Mouse (Mus musculus) forebrain, embryonic 13.5 days (tissue): Measurements from ENCODE around the gene Tmc5. TPM values are rescaled to one million over a fixed set of nuclear protein-coding genes. Genes with fewer than 3 reads are reported as not detected.

Source experiments
- ATAC-seq: fragments of 200-750 bp; cut with Nextera tagmentation; 2 replicates; pipeline ENCODE4 v1.8.0; 2017
- H3K27ac ChIP-seq: fragments of 300-500 bp; sonication (generic); 2 replicates; pipeline ENCODE4 v1.5.1; 2015; ENCODE audit warnings: inconsistent platforms, mild to moderate bottlenecking, moderate library complexity
- H3K27me3 ChIP-seq: fragments of 300-500 bp; sonication (generic); 2 replicates; pipeline ENCODE4 v1.6.1; 2015; ENCODE audit warnings: mild to moderate bottlenecking, inconsistent platforms
- H3K36me3 ChIP-seq: fragments of 300-500 bp; sonication (generic); 2 replicates; pipeline ENCODE4 v1.6.1; 2015; ENCODE audit warnings: mild to moderate bottlenecking, inconsistent platforms; ENCODE audit not compliant: poor library complexity, severe bottlenecking
- H3K4me1 ChIP-seq: fragments of 300-500 bp; sonication (generic); 2 replicates; pipeline ENCODE4 v1.6.1; 2015; ENCODE audit warnings: inconsistent platforms
- H3K4me2 ChIP-seq: fragments of 300-500 bp; sonication (generic); 2 replicates; pipeline ENCODE4 v1.6.1; 2015; ENCODE audit warnings: inconsistent platforms, mild to moderate bottlenecking, moderate library complexity
- H3K4me3 ChIP-seq: fragments of 300-500 bp; sonication (generic); 2 replicates; pipeline ENCODE4 v1.5.1; 2015; ENCODE audit warnings: mild to moderate bottlenecking, inconsistent platforms
- H3K9ac ChIP-seq: fragments of 300-500 bp; sonication (generic); 2 replicates; pipeline ENCODE4 v1.6.1; 2015; ENCODE audit warnings: mild to moderate bottlenecking, inconsistent platforms
- H3K9me3 ChIP-seq: fragments of 300-500 bp; sonication (generic); replicated peaks from 2 replicates; pipeline ENCODE4 v1.6.1; 2016; ENCODE audit warnings: inconsistent platforms
- WGBS: fragments of 180-500 bp; shearing (Covaris S2); methylation state at CpG from one replicate; pipeline ENCODE4 v1.1.7; 2015; 5-methylcytosine and 5-hydroxymethylcytosine counted together
- polyA plus RNA-seq: library from polyadenylated mRNA; unstranded; fragments of >200 nt; fragmentation: Nextera tagmentation; extraction: Ambion mirVana; gene quantifications from 2 replicates; pipeline ENCODE4 v1.2.1, GENCODE M21; 2015

The Tmc5 gene
- polyA plus RNA-seq, 1 experiment from 2014 or later: 0.28 TPM

DNA sequence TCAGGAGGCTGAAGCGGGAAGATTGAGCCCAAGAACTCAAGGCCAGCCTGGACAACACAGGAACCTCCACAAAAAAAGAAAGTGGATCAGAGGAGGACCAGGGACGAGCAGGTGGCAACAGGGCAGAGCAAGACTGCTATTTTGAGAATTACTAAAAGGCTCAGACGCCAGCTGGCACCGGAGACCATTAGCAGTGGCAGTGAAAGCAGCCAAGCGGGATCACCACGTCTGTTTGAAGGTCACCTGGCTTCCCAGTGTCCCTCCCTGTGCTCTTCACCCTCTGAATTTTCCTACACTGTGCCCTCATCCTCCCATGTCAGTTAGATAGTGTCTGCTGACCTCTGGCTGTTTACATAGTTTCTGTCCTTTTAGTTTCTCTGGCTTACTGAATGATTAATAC, 11.2 kb upstream of the Tmc5 start:
- H3K4me1 ChIP-seq: peaks cover 35% of the 10 kb centered on the region
- no peak for ATAC-seq
- H3K4me2 ChIP-seq: no peak overlapping the region
- no peaks in the 10 kb centered on the region for H3K27me3 ChIP-seq
- H3K4me3 ChIP-seq: no peak overlapping the region
- 69% methylated on average over 6 of the region's 6 CpGs for WGBS
- H3K9ac ChIP-seq: no peak overlapping the region
- peaks cover 2% of the 10 kb centered on the region; the same call in 1 of the 2 replicates for H3K9me3 ChIP-seq
- H3K36me3 ChIP-seq: peaks cover 8% of the 10 kb centered on the region
- H3K27ac ChIP-seq: 0 out of 2 replicates have a peak overlapping the region, but pooled peaks have one; percentile 6

DNA sequence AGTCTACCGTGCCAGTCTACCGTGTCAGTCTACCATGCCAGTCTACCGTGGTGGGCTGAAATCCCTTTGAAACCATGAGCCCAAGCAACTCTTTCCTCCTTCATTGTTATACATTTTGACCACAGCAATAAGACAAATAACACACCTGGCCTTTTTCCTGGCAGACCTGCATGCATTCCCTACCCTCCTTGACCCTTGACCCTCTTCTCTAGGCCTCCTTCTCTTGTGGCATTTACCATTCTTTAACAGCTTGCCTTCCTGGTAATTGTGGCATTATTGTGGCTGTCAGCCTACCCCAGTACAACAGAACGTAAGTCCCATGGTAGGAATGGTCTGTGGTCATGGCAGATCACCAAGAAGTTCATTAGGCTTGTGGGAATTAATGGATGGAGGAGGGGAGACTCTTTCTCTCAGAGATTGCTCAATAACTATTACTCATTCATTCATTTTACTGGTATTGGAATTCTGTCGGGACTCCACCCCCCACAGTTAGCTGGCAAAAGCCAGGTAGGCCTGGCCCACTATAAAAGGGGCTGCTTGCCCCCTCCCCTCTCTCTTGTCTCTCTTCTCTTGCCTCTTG, 6.3 kb upstream of the Tmc5 start:
- WGBS: 81% methylated on average over 5 of the region's 5 CpGs
- Histone ChIP-seq H3K9me3 (no peaks in the 10 kb centered on the region), H3K27me3 (no peaks in the 10 kb centered on the region), H3K4me1 (peaks cover 37% of the 10 kb centered on the region), H3K27ac (no peak overlapping the region), H3K36me3 (no peaks in the 10 kb centered on the region), H3K4me2 (no peak overlapping the region), H3K4me3 (no peak overlapping the region), H3K9ac (no peak overlapping the region)
- no peak for ATAC-seq

DNA sequence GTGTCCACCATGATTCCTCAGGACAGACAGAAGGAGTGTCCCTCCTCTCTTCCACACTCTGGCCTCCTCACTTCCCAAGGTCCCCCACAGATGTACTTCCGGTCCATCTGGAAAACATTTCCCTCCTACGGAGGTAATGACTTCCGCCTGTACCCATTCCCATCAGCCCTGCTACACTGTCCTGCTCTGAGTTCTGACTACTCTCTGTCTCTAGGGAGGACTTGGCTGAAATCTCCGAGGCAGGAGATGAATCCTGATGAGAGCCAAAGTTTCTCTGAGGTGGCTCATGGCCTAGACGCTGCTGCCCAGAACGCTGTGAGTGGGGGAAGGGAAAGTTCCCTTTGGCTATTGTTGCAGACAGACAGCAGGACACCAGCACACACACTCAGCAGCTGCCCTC, 5.0 kb upstream of the Tmc5 start:
- Histone ChIP-seq H3K9me3 (no peaks in the 10 kb centered on the region), H3K4me1 (peaks cover 46% of the 10 kb centered on the region), H3K9ac (no peak overlapping the region), H3K4me3 (no peak overlapping the region), H3K27ac (peak overlapping the region; percentile 97), H3K27me3 (peaks cover 7% of the 10 kb centered on the region), H3K4me2 (no peak overlapping the region), H3K36me3 (no peaks in the 10 kb centered on the region)
- WGBS: 45% methylated on average over 6 of the region's 6 CpGs
- ATAC-seq: no peak

DNA sequence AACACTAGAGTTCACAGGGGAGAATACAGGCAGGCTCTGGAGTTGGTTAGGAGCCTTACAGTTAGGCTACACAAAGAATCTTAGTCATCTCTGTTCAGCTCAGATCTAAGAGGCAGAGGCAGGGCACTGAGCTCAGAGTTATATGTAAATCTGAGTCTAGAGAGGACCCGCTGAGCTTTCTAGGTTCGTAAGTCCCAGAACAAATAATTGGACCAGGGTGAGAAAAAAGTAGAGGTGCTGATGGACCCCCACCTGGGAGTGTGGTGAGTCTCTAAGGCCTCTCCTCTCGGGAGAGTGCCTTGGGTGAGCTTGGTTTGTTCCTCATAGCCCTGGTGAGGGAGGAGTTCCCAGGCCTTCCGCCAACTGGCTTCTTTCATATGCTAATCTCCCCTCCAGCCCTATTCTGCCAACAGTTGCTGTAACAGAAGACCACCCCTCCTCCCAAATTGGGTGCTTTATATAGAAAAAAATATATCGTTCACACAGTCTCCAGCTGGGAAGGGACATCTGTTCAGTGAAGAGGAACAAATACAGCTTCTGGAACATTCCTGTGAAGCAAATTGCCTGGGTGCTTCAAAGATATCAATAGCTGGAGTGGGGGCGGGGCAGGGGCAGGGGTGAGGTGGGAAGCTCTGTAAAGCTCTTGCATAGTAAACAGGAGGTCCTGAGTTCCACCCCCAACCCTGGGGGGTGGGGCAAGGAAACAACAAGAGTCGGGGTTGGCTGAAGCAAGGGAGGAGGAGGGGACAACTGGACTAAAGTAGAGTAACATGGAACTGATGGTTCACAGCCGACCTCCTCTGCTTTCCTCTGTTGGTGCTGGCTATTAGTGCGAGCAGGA, 3.3 kb upstream of the Tmc5 start:
- H3K4me1 ChIP-seq: peaks cover 54% of the 10 kb centered on the region
- no peak overlapping the region; the same call in 1 of the 2 replicates for H3K4me3 ChIP-seq
- no peak overlapping the region for H3K9ac ChIP-seq
- peaks cover 10% of the 10 kb centered on the region for H3K27me3 ChIP-seq
- H3K36me3 ChIP-seq: no peaks in the 10 kb centered on the region
- peak overlapping the region; percentile 35 for H3K4me2 ChIP-seq
- 1% methylated on average over 9 of the region's 9 CpGs for WGBS
- peak overlapping the region; percentile 97 for H3K27ac ChIP-seq
- H3K9me3 ChIP-seq: no peaks in the 10 kb centered on the region
- peak; percentile 92 for ATAC-seq

DNA sequence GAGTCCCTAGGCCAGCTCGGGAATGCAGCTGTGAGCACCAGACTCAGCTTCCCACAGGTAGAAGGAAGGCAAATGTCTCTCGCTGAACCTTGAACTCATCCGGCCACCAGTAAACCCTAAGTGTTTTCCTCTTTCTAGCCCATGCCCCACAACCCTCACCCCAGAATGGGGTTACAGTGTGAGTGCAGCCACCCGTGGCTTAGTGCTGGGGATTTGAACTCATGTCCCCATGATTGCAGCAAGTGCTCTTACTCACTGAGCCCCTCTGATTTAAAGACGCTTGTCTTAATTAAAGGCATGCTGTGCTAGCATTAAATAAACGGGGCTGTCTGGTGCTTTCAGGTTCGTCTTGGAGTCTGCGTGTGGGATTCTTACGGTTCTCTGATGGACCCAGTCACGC, 2.5 kb upstream of the Tmc5 start:
- Histone ChIP-seq H3K9me3 (no peaks in the 10 kb centered on the region), H3K4me1 (peaks cover 54% of the 10 kb centered on the region), H3K4me2 (peak overlapping the region; percentile 35), H3K4me3 (no peak overlapping the region; the same call in 1 of the 2 replicates), H3K9ac (peak overlapping the region; percentile 41; the same call in 1 of the 2 replicates), H3K27me3 (peaks cover 10% of the 10 kb centered on the region), H3K36me3 (no peaks in the 10 kb centered on the region), H3K27ac (peak overlapping the region; percentile 97)
- WGBS: 21% methylated on average over 10 of the region's 10 CpGs
- peak; percentile 0; the same call in 1 of the 2 replicates for ATAC-seq

DNA sequence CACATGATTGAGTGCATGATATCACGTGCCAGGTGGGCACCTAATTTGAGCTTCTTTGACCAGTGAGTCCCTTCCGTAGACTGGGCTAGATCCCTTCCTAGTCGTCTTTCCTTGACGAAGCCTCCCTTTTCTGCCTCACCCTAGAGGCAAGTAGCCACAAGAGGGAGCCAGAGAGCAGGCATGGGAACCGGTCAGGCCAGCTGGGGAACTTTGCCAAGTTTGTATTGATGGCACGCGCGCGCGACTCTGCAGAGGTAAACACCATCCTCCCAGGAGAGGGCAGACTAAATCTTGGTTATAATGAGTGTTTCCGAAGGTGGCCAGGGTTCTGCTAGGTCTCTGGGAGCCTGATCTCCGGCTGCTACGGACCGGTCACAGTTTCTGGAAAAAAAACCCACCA, 1.9 kb upstream of the Tmc5 start:
- H3K36me3 ChIP-seq: no peaks in the 10 kb centered on the region
- peaks cover 10% of the 10 kb centered on the region for H3K27me3 ChIP-seq
- peak overlapping the region; percentile 97 for H3K27ac ChIP-seq
- peaks cover 54% of the 10 kb centered on the region for H3K4me1 ChIP-seq
- H3K4me2 ChIP-seq: peak overlapping the region; percentile 35
- H3K9ac ChIP-seq: no peak overlapping the region
- H3K4me3 ChIP-seq: no peak overlapping the region
- 2% methylated on average over 14 of the region's 14 CpGs for WGBS
- H3K9me3 ChIP-seq: no peaks in the 10 kb centered on the region
- ATAC-seq: peak; percentile 14

DNA sequence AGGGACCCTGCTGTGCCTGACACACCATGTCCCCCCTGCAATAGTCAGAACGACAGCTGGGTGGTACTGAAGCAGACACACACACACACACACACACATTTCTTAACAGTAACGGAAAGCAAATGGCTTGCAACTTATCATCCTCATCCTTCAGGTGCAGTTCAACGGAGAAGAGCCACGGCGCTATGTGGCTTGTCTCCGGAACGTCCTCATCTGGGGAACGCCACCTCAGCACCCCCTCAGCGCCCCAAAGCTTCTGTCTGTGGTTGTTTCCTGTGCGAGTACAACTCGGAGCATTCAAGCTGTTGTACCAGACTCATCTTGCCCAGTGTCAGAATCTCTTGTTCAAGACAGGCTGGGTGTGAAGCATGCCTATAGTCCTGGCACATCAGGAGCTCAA, 826 bp upstream of the Tmc5 start:
- 76% methylated on average over 11 of the region's 11 CpGs for WGBS
- no peak overlapping the region for H3K27ac ChIP-seq
- H3K4me3 ChIP-seq: no peak overlapping the region
- no peaks in the 10 kb centered on the region for H3K36me3 ChIP-seq
- no peak overlapping the region for H3K4me2 ChIP-seq
- no peaks in the 10 kb centered on the region for H3K9me3 ChIP-seq
- peaks cover 54% of the 10 kb centered on the region for H3K4me1 ChIP-seq
- H3K27me3 ChIP-seq: peaks cover 10% of the 10 kb centered on the region
- ATAC-seq: no peak
- H3K9ac ChIP-seq: no peak overlapping the region

DNA sequence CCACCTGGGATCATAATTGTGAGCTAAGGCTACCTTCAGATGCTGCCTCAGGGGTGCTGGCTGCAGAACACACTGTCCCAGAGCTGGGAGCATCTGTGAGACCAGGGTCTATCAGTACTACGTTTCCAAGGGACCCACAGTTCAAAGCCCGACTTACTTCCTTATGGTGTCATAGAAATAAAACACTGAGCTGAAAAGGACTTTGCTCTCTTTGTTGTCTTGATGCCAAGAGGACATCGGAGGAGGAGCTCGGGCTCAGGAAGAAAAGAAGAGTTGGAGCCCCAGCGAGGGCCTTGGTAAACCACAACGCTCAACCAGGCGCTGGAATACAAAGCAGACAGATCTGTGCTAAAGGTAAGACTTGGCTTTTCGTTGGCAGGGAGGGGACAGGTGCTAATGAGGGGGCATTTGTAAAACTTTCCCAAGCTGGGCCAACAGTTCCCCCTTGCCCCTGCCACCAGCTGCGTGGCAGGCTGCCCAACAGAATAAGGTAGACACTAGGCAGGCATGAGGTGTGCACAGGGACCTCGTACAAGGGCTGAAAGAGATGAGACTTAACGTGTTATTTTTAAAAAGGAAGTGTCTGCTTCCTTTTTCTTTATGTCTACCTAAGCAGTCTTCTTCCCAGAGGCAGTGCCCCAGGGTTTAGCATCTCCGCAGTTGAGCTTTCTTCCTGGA, 3.0 kb downstream of the Tmc5 start:
- no peak overlapping the region for H3K27ac ChIP-seq
- H3K4me2 ChIP-seq: no peak overlapping the region
- H3K9ac ChIP-seq: no peak overlapping the region
- no peaks in the 10 kb centered on the region for H3K9me3 ChIP-seq
- H3K4me1 ChIP-seq: peaks cover 24% of the 10 kb centered on the region
- H3K27me3 ChIP-seq: peaks cover 10% of the 10 kb centered on the region
- 58% methylated on average over 12 of the region's 12 CpGs for WGBS
- H3K4me3 ChIP-seq: no peak overlapping the region
- ATAC-seq: no peak
- H3K36me3 ChIP-seq: no peaks in the 10 kb centered on the region

DNA sequence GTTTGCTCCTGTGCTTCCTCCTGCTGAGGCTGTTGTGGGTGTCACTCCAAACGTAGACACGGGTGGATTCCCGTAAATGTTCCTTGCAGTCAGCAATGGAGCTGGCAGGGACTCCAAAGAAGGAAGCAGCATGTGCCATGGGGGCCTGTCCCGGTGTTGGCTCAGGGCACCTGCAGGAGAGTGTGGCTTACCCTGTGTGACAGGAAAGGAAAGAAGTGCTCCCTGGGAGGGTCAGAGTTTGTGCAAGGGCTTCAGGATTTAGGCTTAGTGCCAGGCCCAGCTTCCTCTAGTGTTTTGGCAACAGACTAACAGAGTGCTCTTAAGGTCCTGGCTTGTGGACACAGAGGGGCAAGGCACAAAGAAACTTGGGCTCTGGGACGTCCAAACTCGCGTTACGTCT, 7.7 kb downstream of the Tmc5 start:
- H3K4me2 ChIP-seq: no peak overlapping the region
- 88% methylated on average over 8 of the region's 8 CpGs for WGBS

DNA sequence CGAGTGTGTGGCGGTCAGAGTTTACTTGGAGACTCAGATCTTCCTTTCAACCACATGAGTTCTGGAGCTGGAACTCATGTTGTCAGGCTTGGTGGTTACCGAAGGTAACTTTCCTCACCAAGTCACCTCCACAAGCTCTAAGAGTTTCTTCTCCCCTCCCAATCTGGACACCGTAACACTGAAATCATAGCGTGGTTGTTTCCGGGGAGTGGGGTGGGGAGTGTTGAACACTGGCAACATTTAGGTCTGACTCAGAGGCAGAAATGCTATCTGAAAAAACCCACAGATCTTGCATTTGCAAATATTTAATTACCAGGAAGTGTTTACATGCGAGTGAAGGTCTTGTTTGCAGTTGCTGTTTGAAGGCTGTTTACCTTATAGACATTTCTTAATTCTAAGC, 12.7 kb downstream of the Tmc5 start:
- no peaks in the 10 kb centered on the region for H3K27me3 ChIP-seq
- no peak overlapping the region for H3K9ac ChIP-seq
- H3K4me3 ChIP-seq: no peak overlapping the region
- H3K27ac ChIP-seq: no peak overlapping the region
- 0 out of 2 replicates have a peak, but pooled peaks cover 7% of the 10 kb centered on the region for H3K9me3 ChIP-seq
- no peaks in the 10 kb centered on the region for H3K36me3 ChIP-seq
- WGBS: 95% methylated on average over 7 of the region's 7 CpGs
- peaks cover 18% of the 10 kb centered on the region for H3K4me1 ChIP-seq
- no peak overlapping the region for H3K4me2 ChIP-seq
- ATAC-seq: no peak

More for the DNA sequence above, 7.7 kb downstream of the Tmc5 start:
- Histone ChIP-seq H3K9me3 (0 out of 2 replicates have a peak, but pooled peaks cover 7% of the 10 kb centered on the region), H3K4me3 (no peak overlapping the region), H3K9ac (no peak overlapping the region), H3K36me3 (no peaks in the 10 kb centered on the region), H3K27ac (no peak overlapping the region), H3K4me1 (no peaks in the 10 kb centered on the region), H3K27me3 (no peaks in the 10 kb centered on the region)
- ATAC-seq: no peak

DNA sequence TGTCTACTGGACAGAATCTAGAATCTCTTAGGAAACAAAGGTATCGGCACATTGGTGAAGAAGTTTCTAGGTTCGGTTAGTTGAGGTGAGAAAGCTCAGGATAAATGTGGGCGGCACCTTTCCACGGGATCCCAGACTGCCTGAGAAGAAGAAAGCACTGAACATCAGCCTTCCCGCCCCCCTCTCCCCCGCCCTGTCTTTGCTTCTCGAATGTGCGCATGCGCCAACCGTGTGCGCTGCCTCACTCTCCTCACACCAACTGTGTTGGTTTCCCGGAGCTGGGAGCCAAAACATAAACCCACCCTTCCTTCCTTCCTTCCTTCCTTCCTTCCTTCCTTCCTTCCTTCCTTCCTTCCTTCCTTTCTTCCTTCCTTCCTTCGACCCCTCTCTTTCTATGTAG, 13.6 kb downstream of the Tmc5 start:
- ATAC-seq: no peak
- WGBS: 91% methylated on average over 13 of the region's 13 CpGs
- Histone ChIP-seq H3K4me3 (no peak overlapping the region), H3K9me3 (0 out of 2 replicates have a peak, but pooled peaks cover 7% of the 10 kb centered on the region), H3K27me3 (no peaks in the 10 kb centered on the region), H3K4me2 (no peak overlapping the region), H3K9ac (no peak overlapping the region), H3K4me1 (peaks cover 18% of the 10 kb centered on the region), H3K36me3 (no peaks in the 10 kb centered on the region), H3K27ac (no peak overlapping the region)

DNA sequence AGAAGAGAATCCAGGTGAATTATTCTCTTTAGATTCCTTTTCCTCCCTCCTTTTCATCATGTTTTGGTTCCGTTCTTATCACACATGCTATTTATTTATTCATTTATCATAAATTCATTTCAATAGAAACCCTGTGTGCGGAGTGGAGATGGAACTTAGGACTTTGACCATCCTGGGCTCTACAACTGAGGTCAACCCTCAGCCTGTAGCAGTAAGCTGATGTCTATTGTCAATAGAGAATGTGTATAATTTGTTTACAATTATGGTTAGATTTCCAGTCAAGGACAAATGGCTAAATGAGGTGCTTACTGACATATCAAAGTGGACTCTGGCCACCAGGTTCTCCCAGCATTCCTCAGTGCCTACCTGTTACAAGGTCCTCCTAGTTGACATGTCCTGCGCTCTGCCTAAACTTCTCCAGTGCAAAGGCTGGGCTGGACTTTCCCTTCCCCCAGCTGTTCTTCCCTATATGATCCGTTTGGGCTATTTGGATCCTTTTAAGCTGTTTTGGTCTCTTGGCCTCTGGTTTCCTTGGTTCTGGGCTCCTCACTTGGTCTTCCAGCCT, 14.2 kb downstream of the Tmc5 start:
- no peaks in the 10 kb centered on the region for H3K36me3 ChIP-seq
- H3K4me3 ChIP-seq: no peak overlapping the region
- H3K9ac ChIP-seq: no peak overlapping the region
- peaks cover 18% of the 10 kb centered on the region for H3K4me1 ChIP-seq
- no peak overlapping the region for H3K4me2 ChIP-seq
- 0 out of 2 replicates have a peak, but pooled peaks cover 3% of the 10 kb centered on the region for H3K9me3 ChIP-seq
- no peaks in the 10 kb centered on the region for H3K27me3 ChIP-seq
- no peak for ATAC-seq
- 83% methylated on average over 4 of the region's 4 CpGs for WGBS
- H3K27ac ChIP-seq: no peak overlapping the region; the same call in 1 of the 2 replicates
